Mouse (Mus musculus): ENCODE data around the gene Hes3. TPM values are rescaled to one million over a fixed set of nuclear protein-coding genes. Genes with fewer than 3 reads are reported as not detected.

Hes3 gene
- polyA plus RNA-seq (2012; rRNA removed), result 2.3 and 4.1 TPM in 2 replicates

DNA sequence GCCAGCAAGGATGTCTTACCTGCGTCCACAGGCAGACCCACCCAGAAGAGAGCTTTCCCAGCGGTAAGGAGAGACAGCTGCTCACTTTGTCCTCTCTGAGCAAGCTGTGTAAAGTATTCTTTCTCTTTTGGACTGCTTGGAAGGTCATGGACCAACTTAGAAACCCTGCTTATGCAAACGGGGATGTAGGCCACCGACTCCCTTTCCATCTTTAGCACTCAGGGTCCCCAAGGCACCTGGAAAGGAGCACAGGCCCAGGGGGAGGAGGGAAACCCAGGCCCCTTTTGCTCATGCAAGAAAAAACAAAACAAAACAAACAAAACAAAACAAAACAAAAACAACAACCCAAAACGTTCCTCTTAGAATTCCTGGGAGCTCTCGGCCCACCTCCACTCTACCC is at the start of gene Hes3:
Hes3 (minus strand) TSS at position 101 of the 400 bp plus-strand sequence.

DNA sequence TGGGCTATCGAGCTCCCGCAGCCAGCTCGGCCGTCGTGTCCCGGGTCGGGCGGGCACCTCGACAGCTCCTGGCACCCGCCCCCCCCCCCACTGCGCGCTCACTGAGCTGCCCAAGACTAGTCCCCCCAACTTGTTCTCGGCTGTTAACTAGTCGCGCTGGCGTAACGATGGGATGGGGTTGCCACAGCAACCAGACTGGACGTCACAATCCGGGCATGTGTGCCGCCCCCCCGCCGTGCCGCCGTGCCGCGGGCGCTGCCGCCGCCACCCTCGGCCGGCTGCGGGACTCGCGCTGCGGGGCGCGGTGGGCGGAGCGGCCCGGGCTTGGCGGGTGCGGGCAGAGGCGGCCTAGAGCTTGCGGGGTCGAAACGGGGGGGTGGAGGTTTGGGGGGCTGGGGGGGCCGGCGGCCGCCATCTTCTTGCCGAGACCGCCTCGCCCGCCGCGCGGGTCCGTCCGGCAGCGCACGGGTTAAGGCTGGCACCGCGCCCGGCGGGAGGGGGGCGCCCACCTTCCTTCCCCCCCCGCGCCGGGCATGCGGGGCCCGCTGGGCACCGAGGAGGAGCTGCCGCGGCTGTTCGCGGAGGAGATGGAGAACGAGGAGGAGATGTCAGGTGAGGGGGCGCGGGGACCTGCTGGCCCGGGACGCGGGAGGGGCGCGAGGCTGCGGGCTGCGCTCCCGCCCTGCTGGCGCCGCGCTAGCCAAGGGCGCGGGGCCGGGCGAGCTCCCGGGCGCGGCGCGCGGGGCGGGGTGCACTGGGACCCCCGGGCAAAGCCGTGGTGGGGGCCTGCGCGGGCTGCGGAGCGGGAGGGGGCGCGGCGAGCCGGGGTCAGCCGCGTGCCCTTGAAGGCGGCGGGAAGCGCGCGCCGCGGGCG is 47.2 kb upstream of the Hes3 start, which contains the start of gene Chd5:
Chd5 (plus strand) TSS at position 233 of the 874 bp plus-strand sequence.

DNA sequence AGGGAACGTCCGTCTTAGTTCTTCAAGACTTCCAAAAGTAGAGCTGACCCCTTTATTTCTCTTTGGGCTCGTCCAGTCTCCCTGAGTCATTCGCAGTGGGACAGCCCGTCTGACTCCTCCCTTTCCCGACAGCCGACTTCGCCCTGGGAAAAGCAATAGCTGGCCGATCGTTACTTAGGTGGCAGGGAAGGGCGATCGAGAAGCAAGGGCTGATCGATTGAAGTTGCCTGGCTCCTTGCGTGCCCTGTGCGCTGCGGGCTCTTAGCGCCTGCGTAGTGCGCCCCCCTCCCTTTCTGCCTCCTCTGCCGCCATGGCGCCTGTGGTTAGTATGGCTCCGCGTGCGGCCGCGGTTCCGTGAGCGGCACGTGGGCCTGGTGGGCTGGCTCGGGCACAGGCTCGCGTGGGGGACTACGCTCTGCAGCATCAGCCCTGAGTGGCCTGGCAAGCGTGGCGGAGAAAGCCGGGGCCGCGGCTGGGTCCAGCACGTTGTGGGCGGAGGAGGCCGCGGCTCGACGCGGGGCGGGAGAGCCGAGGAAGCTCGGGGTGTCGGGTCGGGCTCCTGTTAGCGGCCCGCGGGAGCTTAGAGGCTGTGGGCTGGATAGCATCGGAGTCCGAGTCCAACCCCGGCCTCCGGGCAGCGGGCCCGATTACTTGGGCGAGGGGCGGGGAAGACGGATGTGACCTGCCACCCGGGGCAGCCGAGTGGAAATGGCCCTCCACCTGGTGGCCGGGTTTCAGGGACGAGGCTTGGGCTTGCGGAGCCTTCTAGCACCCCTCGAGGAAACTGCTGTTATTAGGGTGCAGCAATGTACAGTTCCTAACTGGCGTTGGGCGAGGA is 34.3 kb upstream of the Hes3 start, which contains the start of gene Rpl22:
Rpl22 (plus strand) TSS at position 169 of the 838 bp plus-strand sequence.

DNA sequence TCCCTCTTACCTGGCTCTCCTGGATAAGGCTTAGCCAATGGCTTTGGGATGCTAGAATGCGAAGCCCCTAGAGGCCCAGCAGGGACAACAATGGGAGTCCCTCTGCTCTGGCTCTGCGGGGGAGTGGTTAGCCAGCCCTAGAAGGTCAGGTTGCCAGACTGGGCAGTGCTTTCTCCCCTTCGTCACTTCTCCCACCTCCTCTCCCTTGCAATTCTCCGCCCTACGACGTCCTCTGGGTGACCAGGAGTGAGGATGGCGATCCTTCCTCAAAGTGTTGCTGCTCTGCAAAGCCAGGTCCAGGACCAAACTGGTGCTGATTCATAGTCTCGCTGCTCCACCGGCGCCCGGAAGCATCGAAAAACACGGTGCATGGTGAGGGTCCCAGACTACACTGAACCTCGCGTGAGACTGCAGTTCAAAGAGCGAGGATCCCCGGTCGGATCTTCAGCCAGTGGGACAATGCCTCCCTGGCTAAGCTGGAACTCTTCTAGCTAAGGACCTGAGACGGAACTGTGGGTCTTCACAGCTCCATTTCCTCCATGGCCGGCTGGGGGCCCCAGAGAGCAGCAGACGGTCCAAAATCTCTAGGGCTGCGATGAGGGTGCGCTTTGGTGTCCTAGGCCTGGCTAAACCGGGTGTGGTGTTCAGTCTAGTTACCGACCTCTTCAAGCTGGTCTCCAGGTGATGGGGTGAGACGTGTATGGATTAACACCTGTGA is 27.2 kb upstream of the Hes3 start, which contains the start of gene Rnf207:
Rnf207 (minus strand) TSS at position 477 of the 718 bp plus-strand sequence.

DNA sequence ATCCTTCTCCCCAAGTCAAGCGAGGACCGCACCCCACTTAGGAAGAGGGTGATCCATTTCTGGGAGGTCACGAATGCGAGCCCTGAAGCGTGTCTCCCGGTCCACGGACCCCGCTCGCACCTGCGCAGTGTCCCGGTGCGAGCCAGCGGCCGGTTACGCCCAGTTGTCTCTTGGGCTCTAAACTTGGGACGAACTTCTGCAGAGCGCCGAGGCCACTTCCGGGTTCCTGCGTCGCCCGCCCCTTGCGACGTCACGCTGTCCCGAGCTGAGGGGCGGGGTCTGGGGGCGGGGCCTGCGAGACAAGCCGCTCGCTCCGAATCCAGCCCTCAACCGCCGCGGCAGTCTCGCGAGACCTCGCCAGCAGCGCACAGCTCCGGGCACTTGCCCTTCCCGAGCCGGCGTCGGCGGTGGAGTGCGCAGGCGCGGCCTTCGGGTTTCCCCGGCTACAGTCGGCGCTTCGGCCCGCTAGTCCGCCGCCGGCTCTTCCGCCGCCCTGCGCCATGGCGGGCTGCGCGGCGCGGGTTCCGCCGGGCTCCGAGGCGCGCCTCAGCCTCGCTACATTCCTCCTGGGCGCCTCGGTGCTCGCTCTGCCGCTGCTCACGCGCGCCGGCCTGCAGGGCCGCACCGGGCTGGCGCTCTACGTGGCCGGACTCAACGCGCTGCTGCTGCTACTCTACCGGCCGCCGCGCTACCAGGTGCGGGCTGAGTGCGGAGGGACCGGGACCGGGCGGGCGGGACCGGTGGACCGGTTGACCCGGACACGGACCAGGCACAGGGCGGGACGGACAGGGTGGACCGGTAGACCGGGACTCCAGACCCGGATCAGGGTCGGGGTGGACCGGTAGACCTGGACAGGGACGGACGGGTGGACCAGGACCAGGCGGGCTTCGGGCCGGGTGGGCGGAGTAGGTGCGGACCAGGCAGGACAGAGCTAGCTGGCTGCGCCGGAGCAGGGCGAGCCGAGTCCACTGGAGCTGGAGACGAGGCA is 5.7 kb upstream of the Hes3 start, which contains the start of gene Icmt:
Icmt (plus strand) TSS at position 354 of the 988 bp plus-strand sequence.

DNA sequence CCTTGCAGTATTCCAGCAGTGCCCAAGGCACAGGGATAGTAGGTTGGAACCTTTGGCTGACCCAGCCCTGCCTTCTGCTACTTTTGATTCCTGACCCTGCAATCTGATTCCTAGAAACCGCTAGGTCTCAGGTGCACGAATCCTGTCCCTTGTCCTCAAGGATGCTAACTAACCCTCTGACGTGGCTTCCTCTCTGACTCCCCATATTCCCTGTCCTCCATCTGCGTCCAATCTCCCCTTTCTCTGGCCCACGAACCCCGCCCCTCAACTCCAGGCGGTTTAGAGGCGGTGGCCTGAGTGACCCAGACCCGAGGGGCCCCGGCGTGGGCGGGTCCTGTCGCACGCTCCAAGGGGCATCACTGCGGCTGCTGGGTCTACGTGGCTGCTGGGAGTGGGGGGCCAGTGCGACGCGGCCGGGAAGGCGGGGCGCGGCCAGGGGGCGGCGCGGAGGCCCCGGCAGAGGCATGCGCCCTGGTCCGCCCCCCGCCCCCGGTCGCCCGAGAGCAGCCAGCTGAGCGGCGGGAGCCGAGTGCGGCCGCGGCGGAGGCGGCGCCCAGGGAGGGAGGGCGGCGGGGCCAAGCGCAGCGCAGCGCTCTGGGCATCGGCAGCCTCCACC is 17.7 kb downstream of the Hes3 start, which contains the start of gene Gpr153:
Gpr153 (plus strand) TSS at position 612 of the 616 bp plus-strand sequence.

Other genes starting within 250 kb of the Hes3 start
- gene Plekhg5, start 219.2 kb downstream of the Hes3 start, polyA plus RNA-seq (2012; rRNA removed), result 14.7 and 18.2 TPM in 2 replicates
- 2.2 and 3.1 TPM in 2 replicates for gene Tnfrsf25, start 175.7 kb downstream of the Hes3 start, polyA plus RNA-seq (2012; rRNA removed)
- 1.8 and 2.6 TPM in 2 replicates for gene Espn, start 139.3 kb downstream of the Hes3 start, polyA plus RNA-seq (2012; rRNA removed)
- 0.97 and 1.2 TPM in 2 replicates for gene Hes2, start 132.8 kb downstream of the Hes3 start, polyA plus RNA-seq (2012; rRNA removed)
- gene Acot7, start 113.5 kb downstream of the Hes3 start, polyA plus RNA-seq (2012; rRNA removed), result 56.4 and 73.6 TPM in 2 replicates
- gene Gpr153, start 17.4 kb downstream of the Hes3 start, polyA plus RNA-seq (2012; rRNA removed), result 17.2 and 17.6 TPM in 2 replicates
- 16.5 and 21.5 TPM in 2 replicates for gene Icmt, start 5.6 kb upstream of the Hes3 start, polyA plus RNA-seq (2012; rRNA removed)
- 7.8 and 10.3 TPM in 2 replicates for gene Rnf207, start 27.3 kb upstream of the Hes3 start, polyA plus RNA-seq (2012; rRNA removed)
- gene Rpl22, start 34.1 kb upstream of the Hes3 start, polyA plus RNA-seq (2012; rRNA removed), result 900 and 1,298 TPM in 2 replicates
- 1.3 and 1.5 TPM in 2 replicates for gene Chd5, start 47.0 kb upstream of the Hes3 start, polyA plus RNA-seq (2012; rRNA removed)
- 6.7 and 7.7 TPM in 2 replicates for gene Nphp4, start 185.0 kb upstream of the Hes3 start, polyA plus RNA-seq (2012; rRNA removed)
- gene Kcnab2, start 186.2 kb upstream of the Hes3 start, polyA plus RNA-seq (2012; rRNA removed), result 6.8 and 7.7 TPM in 2 replicates

All from central nervous system, embryonic 11.5 days (tissue).